ENCODE assay signal across 8 mouse cellular contexts in genomic region chr4:115979437-115979836, GRCm38 (mm10). TPM values are rescaled to one million over a fixed set of nuclear protein-coding genes. Genes with fewer than 3 reads are reported as not detected.
DNase-seq lines count a peak whose midpoint lies in the region; ATAC-seq and TF ChIP-seq lines count a peak whose summit lies in the region.

No protein-coding gene starts in this region.

- H3K4me1 ChIP-seq in heart, postnatal 0 days (ENCODE audit: control insufficient read depth, insufficient read depth), result 0 out of 2 replicates have a peak, but pooled peaks cover 6% of the 10 kb centered on the region
- H3K4me1 ChIP-seq in hindbrain, embryonic 14.5 days (replicated peaks; ENCODE audit: control insufficient read depth, insufficient read depth, low read length), result peaks cover 8% of the 10 kb centered on the region; the same call in 1 of the 2 replicates
- peaks cover 12% of the 10 kb centered on the region for H3K4me1 ChIP-seq in midbrain, embryonic 15.5 days

- TF ChIP-seq EP300 in heart, postnatal 0 days (IDR thresholded peaks at IDR 0.05; ENCODE audit: low read depth), result no peak

- H3K36me3 ChIP-seq in heart, postnatal 0 days (replicated peaks; ENCODE audit: control insufficient read depth, insufficient read depth, low read length), result no peaks in the 10 kb centered on the region
- H3K36me3 ChIP-seq in hindbrain, embryonic 14.5 days (replicated peaks; ENCODE audit: control insufficient read depth, insufficient read depth), result no peaks in the 10 kb centered on the region
- H3K36me3 ChIP-seq in midbrain, embryonic 15.5 days (replicated peaks), result no peaks in the 10 kb centered on the region

- peaks cover 82% of the 10 kb centered on the region for H3K27me3 ChIP-seq in heart, postnatal 0 days (ENCODE audit: control insufficient read depth, insufficient read depth, low read length)
- H3K27me3 ChIP-seq in hindbrain, embryonic 14.5 days (ENCODE audit: control insufficient read depth, insufficient read depth, low read length), result peaks cover 84% of the 10 kb centered on the region
- H3K27me3 ChIP-seq in midbrain, embryonic 15.5 days (replicated peaks), result peaks cover 71% of the 10 kb centered on the region

- H3K27ac ChIP-seq in heart, postnatal 0 days (ENCODE audit: low read depth), result no peak overlapping the region
- H3K27ac ChIP-seq in hindbrain, embryonic 14.5 days, result no peak overlapping the region
- no peak overlapping the region for H3K27ac ChIP-seq in midbrain, embryonic 15.5 days

- no peak for ATAC-seq in heart, postnatal 0 days (ENCODE audit: insufficient read depth, low read depth)
- peak; percentile 46 for ATAC-seq in hindbrain, embryonic 14.5 days (ENCODE audit: low FRiP score)
- peak; percentile 41; the same call in 1 of the 2 replicates for ATAC-seq in midbrain, embryonic 15.5 days (replicated peaks)

- no peak for DNase-seq in heart, postnatal 0 days (ENCODE audit: low spot score)
- no peak for DNase-seq in heart, postnatal 25 days (ENCODE audit: low spot score)
- DNase-seq in ZHBTc4 (ENCODE audit: low read depth, low spot score), result peak; percentile 80
- DNase-seq in hindbrain, embryonic 14.5 days (ENCODE audit: low spot score), result no peak
- no peak for DNase-seq in ovary, postnatal 14 days (ENCODE audit: low spot score)
- no peak for DNase-seq in urinary bladder, postnatal 14 days (ENCODE audit: low spot score)
- no peak for DNase-seq in layer of hippocampus, adult 8-10 months (ENCODE audit: low spot score in 2 of 2)

- TF ChIP-seq CTCF in heart, postnatal 0 days (IDR thresholded peaks at IDR 0.05; ENCODE audit: low read depth), result no peak

- peak overlapping the region; percentile 52 for H3K4me2 ChIP-seq in heart, postnatal 0 days (ENCODE audit: low read depth, low read length)
- peak overlapping the region; percentile 64 for H3K4me2 ChIP-seq in hindbrain, embryonic 14.5 days (replicated peaks)
- H3K4me2 ChIP-seq in midbrain, embryonic 15.5 days, result peak overlapping the region; percentile 57

- intact Hi-C loops in heart, postnatal 25 days (cut with DNase I), result no loop called here

- H3K4me3 ChIP-seq in heart, postnatal 0 days (ENCODE audit: low read depth, low read length), result peak overlapping the region; percentile 41
- H3K4me3 ChIP-seq in hindbrain, embryonic 14.5 days (replicated peaks; ENCODE audit: low read length), result peak overlapping the region; percentile 31
- peak overlapping the region; percentile 29 for H3K4me3 ChIP-seq in midbrain, embryonic 15.5 days

- WGBS in heart, postnatal 0 days, result under 1% methylated on average over 39 of the region's 39 CpGs
- under 1% methylated on average over 39 of the region's 39 CpGs for WGBS in hindbrain, embryonic 14.5 days
- under 1% methylated on average over 39 of the region's 39 CpGs for WGBS in midbrain, embryonic 15.5 days

- no peak overlapping the region for H3K9ac ChIP-seq in heart, postnatal 0 days (replicated peaks; ENCODE audit: low read depth, low read length)
- H3K9ac ChIP-seq in hindbrain, embryonic 14.5 days, result peak overlapping the region; percentile 49
- H3K9ac ChIP-seq in midbrain, embryonic 15.5 days, result peak overlapping the region; percentile 20; the same call in 1 of the 2 replicates

- H3K9me3 ChIP-seq in heart, postnatal 0 days (replicated peaks; ENCODE audit: control insufficient read depth, low read length), result no peaks in the 10 kb centered on the region
- H3K9me3 ChIP-seq in hindbrain, embryonic 14.5 days (ENCODE audit: control insufficient read depth, low read length), result no peaks in the 10 kb centered on the region
- no peaks in the 10 kb centered on the region for H3K9me3 ChIP-seq in midbrain, embryonic 15.5 days

RNA-seq across cellular contexts. Expression of gene Faah, which starts 38.3 kb away (rescaled TPM):
- 0.80 and 3.3 TPM in 2 replicates for total RNA-seq in heart, postnatal 0 days (2014; rRNA removed; ENCODE audit: low replicate concordance)
- 0.61 and 0.65 TPM in 2 replicates for polyA plus RNA-seq in heart, postnatal 0 days (2015; fragmentation: Nextera tagmentation; extraction: Ambion mirVana)
- under 1 TPM; 0.13 to 0.17 TPM for total RNA-seq in heart, postnatal 25 days (2021)
- 18.0 and 18.5 TPM in 2 replicates for polyA plus RNA-seq in hindbrain, embryonic 14.5 days (2014; fragmentation: Nextera tagmentation; extraction: Ambion mirVana)
- polyA plus RNA-seq in midbrain, embryonic 15.5 days (2015; fragmentation: Nextera tagmentation; extraction: Ambion mirVana), result 26.3 and 26.7 TPM in 2 replicates
- 100 to 1,000 TPM; 125 to 145 (median 136) TPM for total RNA-seq in layer of hippocampus, adult 8-10 months (2022)

RNA-seq across cellular contexts. Expression of gene Dmbx1, which starts 39.7 kb away (rescaled TPM):
- total RNA-seq in heart, postnatal 0 days (2014; rRNA removed; ENCODE audit: low replicate concordance), result not detected in 2 replicates
- not detected in 2 replicates for polyA plus RNA-seq in heart, postnatal 0 days (2015; fragmentation: Nextera tagmentation; extraction: Ambion mirVana)
- total RNA-seq in heart, postnatal 25 days (2021), result not detected
- polyA plus RNA-seq in hindbrain, embryonic 14.5 days (2014; fragmentation: Nextera tagmentation; extraction: Ambion mirVana), result 2.7 and 3.3 TPM in 2 replicates
- 10.9 and 12.7 TPM in 2 replicates for polyA plus RNA-seq in midbrain, embryonic 15.5 days (2015; fragmentation: Nextera tagmentation; extraction: Ambion mirVana)
- total RNA-seq in layer of hippocampus, adult 8-10 months (2022), result under 1 TPM in 1 of 4 experiments, not detected in 3; 0.08 TPM

Comparison
In these comparisons a context has a peak if more than half of its experiments do, and no peak if none do; other contexts are left out.
1. RNA of gene Faah, which starts 38.3 kb away (total RNA-seq): 125 to 145 TPM in layer of hippocampus, adult 8-10 months; 0.80 to 3.3 TPM in heart, postnatal 0 days and 0.13 to 0.17 TPM in heart, postnatal 25 days; every median in the first group is over 10 times any median in the second.
2. Peak in every context shown above with its lines, with median percentiles within 50 percentile points of each other: H3K4me2 ChIP-seq and H3K4me3 ChIP-seq.